Mouse (Mus musculus) bone marrow macrophage, adult 2 months (primary cell): ENCODE results near the gene Gper1. TPM values are rescaled to one million over a fixed set of nuclear protein-coding genes. Genes with fewer than 3 reads are reported as not detected.

ENCODE experiments used
- H3K27ac ChIP-seq: 2 replicates; pipeline ENCODE4 v1.5.1; 2012; ENCODE audit warnings: low read depth, low read length; ENCODE audit not compliant: insufficient read depth
- H3K4me1 ChIP-seq: 2 replicates; pipeline ENCODE4 v1.6.1; 2012; ENCODE audit warnings: low read length; ENCODE audit not compliant: control insufficient read depth, insufficient read depth
- H3K4me3 ChIP-seq: 2 replicates; pipeline ENCODE4 v1.5.1; 2012; ENCODE audit warnings: mild to moderate bottlenecking, low read length, moderate library complexity; ENCODE audit not compliant: insufficient read depth
- CTCF ChIP-seq: IDR thresholded peaks from 2 replicates; pipeline ENCODE4 v1.5.1; 2012; ENCODE audit warnings: low read depth, mild to moderate bottlenecking, low read length, moderate library complexity
- POLR2A ChIP-seq: IDR thresholded peaks from 2 replicates; pipeline ENCODE4 v1.6.1; 2012; ENCODE audit warnings: mild to moderate bottlenecking, low read depth, low read length, borderline replicate concordance
- polyA plus RNA-seq: library from polyadenylated mRNA; stranded (reverse); fragments of >200 nt; gene quantifications from 2 replicates; pipeline ENCODE4 v1.2.4, GENCODE M21; 2012; ENCODE audit not compliant: missing spikeins, insufficient read depth, insufficient read length

Gper1 gene
- polyA plus RNA-seq, 1 experiment = not detected

DNA sequence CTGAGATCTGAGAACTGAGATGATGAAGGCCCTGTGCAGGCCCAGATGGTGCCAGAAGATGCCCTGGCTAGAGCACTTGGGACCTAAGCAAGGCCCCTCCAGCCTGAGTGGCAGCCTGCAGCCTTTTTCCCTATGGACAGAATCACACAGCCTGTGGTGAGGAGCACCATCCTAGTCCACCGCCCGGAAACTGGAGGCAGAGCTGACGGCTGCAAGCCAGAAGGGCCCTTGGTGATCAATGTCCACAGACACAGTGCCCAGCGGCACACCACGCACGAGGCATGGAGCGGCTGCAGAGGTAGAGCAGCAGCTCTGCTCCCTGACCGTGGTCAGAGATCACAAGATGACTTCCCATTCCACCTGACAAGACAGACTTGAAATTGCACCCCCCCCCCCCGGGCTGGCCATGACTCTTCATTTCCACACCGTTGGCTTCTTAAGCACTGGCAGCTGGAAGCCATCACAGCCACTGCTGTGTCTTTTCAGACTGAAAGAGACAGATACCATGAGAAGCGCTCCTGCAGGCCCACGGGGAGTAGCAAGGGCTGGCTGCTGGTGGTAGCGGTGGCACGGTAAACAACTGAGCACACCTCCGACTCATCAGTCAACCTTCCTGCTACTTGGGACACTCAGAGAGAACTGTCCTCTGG lies 11.2 kb upstream of the Gper1 start:
- Histone ChIP-seq H3K27ac (no peak overlapping the region), H3K4me1 (peaks cover 25% of the 10 kb centered on the region), H3K4me3 (no peak overlapping the region)
- TF ChIP-seq POLR2A (no peak), CTCF (no peak)

DNA sequence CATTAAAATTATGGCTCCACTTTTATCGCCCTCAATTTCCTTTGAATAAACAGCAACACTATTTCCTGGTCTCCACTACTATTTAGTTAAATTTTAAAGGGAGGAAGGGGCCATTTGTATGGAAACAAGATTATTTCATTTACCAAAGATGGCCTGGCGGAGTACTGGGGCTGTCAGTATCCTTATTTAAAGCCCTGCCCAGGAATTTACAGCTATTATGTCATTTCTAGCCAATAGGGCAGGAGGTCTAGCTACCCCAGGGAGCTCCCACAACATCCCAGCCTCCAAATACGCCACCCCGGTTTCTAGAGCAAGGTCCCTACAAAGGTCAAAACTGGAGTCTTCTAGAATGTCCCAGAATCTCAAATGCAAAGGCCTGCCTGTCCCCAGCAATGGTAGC lies 9.4 kb upstream of the Gper1 start:
- H3K27ac ChIP-seq = no peak overlapping the region
- no peak for TF ChIP-seq POLR2A
- no peak for TF ChIP-seq CTCF

DNA sequence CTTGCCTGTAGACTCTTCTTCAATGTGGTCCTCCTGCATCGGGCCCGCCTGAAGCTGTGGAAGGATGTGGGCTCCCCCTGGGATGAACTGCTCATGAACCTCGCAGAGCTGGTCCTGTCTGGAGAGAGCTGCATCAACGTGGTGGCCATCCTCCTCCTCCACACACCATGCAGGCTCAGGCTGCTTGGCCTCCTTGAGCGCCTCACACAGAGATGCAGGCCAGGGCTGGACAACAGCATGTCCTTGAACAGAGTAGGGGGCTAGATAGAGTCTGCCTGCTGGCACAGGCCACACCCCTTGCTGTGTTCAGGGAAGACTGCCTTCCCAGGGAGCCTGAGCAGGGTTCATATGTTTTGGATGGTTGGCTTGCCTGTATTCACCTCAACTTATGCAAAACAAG lies 8.0 kb upstream of the Gper1 start:
- no peak overlapping the region for H3K27ac ChIP-seq
- no peak for TF ChIP-seq CTCF
- no peak overlapping the region for H3K4me3 ChIP-seq
- peaks cover 14% of the 10 kb centered on the region for H3K4me1 ChIP-seq

More for the DNA sequence above, 9.4 kb upstream of the Gper1 start:
- Histone ChIP-seq H3K4me3 (no peak overlapping the region), H3K4me1 (peaks cover 25% of the 10 kb centered on the region)

DNA sequence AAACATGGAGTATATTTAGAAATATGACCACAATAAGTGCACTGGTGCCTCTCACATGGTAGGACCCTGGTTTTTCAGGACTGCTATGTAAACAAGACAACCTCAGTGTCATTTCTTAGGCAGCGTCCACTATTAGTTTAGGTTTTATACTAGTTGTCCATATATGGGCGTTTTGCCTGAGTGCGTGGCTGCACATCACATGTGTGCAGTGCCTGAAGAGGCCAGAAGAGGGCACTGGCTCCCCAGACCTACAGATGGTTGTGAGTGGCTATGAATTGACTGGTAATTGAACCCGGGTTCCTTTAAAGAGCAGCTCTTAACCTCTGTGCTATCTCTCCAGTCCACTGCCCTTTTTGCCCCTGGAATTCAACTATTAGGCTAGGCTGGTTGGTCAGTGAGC lies 6.0 kb upstream of the Gper1 start:
- Histone ChIP-seq H3K27ac (no peak overlapping the region), H3K4me3 (no peak overlapping the region), H3K4me1 (0 out of 2 replicates have a peak, but pooled peaks cover 2% of the 10 kb centered on the region)
- TF ChIP-seq POLR2A = no peak
- TF ChIP-seq CTCF = peak; percentile 43

DNA sequence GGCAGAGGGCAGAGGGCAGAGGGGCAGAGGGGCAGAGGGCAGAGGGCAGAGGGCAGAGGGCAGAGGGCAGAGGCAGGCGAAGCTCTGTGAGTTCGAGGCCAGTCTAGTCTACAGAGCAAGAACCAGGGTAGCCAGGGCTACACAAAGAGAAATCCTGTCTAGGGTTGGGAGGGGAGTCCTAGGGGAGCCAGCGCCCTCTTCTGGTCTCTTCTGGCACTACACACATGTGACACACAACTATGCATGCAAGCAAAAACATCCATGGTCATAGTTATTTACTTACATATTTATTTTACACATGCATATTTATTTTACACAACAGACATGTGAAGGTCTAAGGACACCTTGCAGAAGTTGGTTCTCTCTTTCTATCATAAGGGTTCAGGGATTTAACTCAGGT lies 5.5 kb upstream of the Gper1 start:
- no peak for TF ChIP-seq CTCF
- no peak for TF ChIP-seq POLR2A
- Histone ChIP-seq H3K4me3 (no peak overlapping the region), H3K27ac (no peak overlapping the region), H3K4me1 (no peaks in the 10 kb centered on the region)

DNA sequence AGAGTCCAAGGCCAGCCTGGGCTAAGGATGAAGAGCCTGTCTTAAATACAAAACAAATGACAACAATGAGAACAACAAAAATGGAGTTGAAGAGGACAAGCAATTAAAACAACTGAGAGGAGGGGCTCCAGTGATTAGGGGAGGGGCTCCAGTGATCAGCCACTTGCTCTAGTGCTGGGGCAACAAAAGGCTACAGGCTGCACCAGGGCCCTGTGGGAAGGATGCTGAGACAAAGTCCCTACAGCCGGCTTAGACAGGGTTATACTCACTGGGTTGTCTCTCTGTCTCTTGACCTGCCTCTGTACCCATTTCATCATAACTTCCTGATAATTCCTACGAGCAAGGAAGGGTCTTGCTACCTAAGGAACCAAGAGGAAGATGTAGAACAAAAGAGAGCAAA lies 4.8 kb upstream of the Gper1 start:
- H3K27ac ChIP-seq = no peak overlapping the region

GRCm38 (mm10) chr5:139418633-139419032 lies 4.3 kb upstream of the Gper1 start:
- Histone ChIP-seq H3K27ac (no peak overlapping the region), H3K4me1 (no peaks in the 10 kb centered on the region), H3K4me3 (no peak overlapping the region)
- no peak for TF ChIP-seq POLR2A
- no peak for TF ChIP-seq CTCF

More for the DNA sequence above, 4.8 kb upstream of the Gper1 start:
- Histone ChIP-seq H3K4me3 (no peak overlapping the region), H3K4me1 (no peaks in the 10 kb centered on the region)
- TF ChIP-seq CTCF (no peak), POLR2A (no peak)

GRCm38 (mm10) chr5:139425198-139425597 lies 2.2 kb downstream of the Gper1 start:
- H3K27ac ChIP-seq = no peak overlapping the region
- no peaks in the 10 kb centered on the region for H3K4me1 ChIP-seq
- TF ChIP-seq POLR2A = no peak
- TF ChIP-seq CTCF = no peak
- H3K4me3 ChIP-seq = no peak overlapping the region

DNA sequence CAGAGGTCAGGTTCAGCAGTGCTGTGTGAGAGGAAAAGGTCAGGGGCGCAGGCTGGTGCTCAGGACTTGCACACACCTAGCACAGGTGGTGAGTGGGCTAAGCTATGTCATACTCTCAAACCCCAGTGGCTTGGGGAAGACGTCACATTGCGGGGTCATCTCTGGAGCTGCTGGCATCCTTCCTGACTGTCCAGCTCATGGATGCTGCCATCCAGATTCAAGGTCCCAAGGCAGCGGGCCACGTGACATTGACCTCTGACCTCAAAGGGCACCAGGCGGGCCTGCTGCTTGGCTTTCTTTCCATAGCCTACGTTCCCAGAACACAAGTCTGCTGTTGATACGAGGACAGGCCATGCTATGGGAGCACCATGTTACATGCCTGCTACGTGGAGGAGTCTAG lies 4.0 kb downstream of the Gper1 start:
- TF ChIP-seq POLR2A (no peak), CTCF (no peak)
- H3K4me1 ChIP-seq = no peaks in the 10 kb centered on the region
- H3K27ac ChIP-seq = no peak overlapping the region
- no peak overlapping the region for H3K4me3 ChIP-seq

- Histone ChIP-seq H3K27ac (no peak overlapping the region), H3K4me3 (no peak overlapping the region), H3K4me1 (no peaks in the 10 kb centered on the region; the same call in 1 of the 2 replicates)
- TF ChIP-seq POLR2A (no peak), CTCF (no peak)
Measured at GRCm38 (mm10) chr5:139427989-139428388, 5.0 kb downstream of the Gper1 start.
